Mouse (Mus musculus) layer of hippocampus, adult 2 months (tissue): Measurements from ENCODE around the gene Th. TPM values are rescaled to one million over a fixed set of nuclear protein-coding genes. Genes with fewer than 3 reads are reported as not detected.

Experiments used
- DNase-seq, 2 experiments: peaks; one replicate each; pipeline ENCODE4 v3.0.0; 2022; ENCODE audit warnings: low spot score in 2 of 2
- H3K27ac ChIP-seq: fragments of 200-600 bp; 2 replicates; pipeline ENCODE4 v1.8.1; 2022
- H3K4me3 ChIP-seq: fragments of 200-600 bp; 2 replicates; pipeline ENCODE4 v1.8.1; 2022; ENCODE audit warnings: mild to moderate bottlenecking
- CTCF ChIP-seq: fragments of 200-600 bp; conservative IDR thresholded peaks from 2 replicates; pipeline ENCODE4 v1.8.1; 2022; ENCODE audit warnings: antibody characterized with exemption, mild to moderate bottlenecking, moderate library complexity
- total RNA-seq, 2 experiments: library from RNA; stranded (reverse); gene quantifications; 2 replicates each; pipeline ENCODE4 v1.2.3; 2021

The Th gene
- total RNA-seq, 2 experiments from 2014 or later = 0.36 to 0.93 TPM

DNA sequence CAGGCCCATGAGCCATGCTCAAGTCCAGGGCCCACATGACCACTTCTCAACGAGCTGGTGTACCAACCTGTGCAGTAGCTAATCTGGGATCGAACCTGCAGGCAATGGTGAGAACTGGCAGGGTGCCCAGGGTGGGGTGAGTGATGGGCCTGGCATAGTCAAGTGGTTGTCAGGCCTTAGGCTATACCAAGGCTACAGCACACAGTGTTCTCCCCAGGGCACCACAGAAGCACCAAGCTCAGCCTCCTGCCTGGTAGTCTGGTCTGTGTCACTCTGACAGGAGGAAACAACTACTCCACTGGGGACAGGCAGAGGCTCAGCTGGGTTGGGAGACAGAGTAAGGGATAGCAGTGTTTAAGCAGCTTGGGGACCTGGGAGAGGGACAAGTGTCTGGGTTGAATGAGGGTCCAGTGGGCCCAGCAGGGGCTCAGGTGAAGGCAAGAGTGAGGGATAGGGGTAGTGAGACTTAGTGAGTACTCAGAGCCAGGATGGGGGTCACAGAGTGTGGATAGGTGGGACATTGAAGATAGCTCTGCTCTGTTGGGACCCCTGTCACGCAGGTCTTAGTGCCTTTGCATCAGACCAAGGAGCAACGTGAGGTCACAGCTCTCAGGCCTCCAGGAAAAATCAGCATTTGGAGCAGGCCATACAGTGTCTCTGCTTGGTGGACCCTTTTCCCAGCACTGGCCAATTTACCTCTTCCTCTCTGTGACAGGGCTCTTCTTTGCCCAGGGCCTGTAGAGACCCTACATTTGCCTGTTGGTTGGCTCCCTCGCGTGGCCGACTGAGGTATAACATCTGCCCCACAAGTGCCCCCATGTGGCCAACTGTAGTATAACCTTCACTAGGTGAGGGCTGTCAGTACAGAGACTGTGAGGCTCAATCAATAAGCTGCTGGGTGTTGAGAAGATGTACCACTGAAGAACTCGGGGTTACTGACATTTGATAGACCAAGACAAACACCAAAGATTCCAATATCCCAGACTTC is 12.0 kb downstream of the Th start:
- peak; percentile 100 for TF ChIP-seq CTCF
- Histone ChIP-seq H3K4me3 (no peak overlapping the region), H3K27ac (no peak overlapping the region)
- peak; percentile 69 to 90 for DNase-seq

GRCm38 (mm10) chr7:142917659-142918058 is 13.3 kb downstream of the Th start:
- Histone ChIP-seq H3K27ac (no peak overlapping the region), H3K4me3 (no peak overlapping the region)
- no peak for DNase-seq
- no peak for TF ChIP-seq CTCF

GRCm38 (mm10) chr7:142916178-142916577 is 14.8 kb downstream of the Th start:
- no peak for TF ChIP-seq CTCF
- Histone ChIP-seq H3K27ac (no peak overlapping the region), H3K4me3 (no peak overlapping the region)
- no peak for DNase-seq

DNA sequence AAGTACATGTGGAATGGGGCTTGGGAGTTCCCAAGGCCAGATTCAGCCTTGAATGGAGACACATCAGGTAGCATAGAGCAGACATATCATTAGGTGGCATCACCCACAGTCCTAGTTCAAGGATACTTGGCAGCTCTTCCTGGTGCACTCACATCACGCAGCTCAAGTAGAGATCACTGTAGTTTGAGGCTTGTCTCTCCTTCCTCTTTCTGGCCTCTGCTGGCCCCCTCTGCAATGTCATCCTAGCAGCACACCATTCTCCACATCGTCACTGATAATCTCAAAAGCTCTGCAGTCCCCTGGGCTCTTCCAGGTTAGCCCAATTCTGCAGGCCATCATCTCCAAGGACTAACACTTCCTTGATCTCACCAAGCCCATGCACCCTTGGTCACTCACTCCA is 19.2 kb downstream of the Th start:
- DNase-seq = no peak
- Histone ChIP-seq H3K4me3 (no peak overlapping the region), H3K27ac (no peak overlapping the region)
- no peak for TF ChIP-seq CTCF

- no peak for TF ChIP-seq CTCF
- H3K4me3 ChIP-seq = no peak overlapping the region
- no peak overlapping the region for H3K27ac ChIP-seq
- no peak for DNase-seq
Observed at GRCm38 (mm10) chr7:142910104-142910503, 20.8 kb downstream of the Th start.

- no peak for DNase-seq
- TF ChIP-seq CTCF = peak; percentile 16
- no peak overlapping the region for H3K4me3 ChIP-seq
- H3K27ac ChIP-seq = no peak overlapping the region
Observed at GRCm38 (mm10) chr7:142909622-142910021, 21.3 kb downstream of the Th start.

DNA sequence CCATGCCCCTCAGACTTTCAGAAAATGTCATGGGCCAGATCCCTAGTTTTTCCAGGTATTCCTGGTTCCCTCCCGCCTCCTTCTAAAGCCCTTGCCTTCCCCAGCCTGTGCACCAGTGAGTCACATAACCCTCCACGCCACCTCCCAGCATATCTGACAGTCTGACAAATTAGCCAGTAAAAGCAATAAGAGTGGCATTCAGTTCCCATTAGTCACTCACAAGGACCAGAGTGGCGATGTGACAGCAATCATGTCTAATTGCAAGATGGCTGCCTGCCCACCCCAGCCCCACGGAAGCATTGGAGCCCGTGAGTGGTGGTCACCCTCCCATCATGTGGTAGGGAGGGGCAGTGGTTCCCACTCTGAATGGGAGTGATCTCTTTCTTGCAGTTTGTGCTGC is 25.3 kb downstream of the Th start:
- Histone ChIP-seq H3K4me3 (no peak overlapping the region), H3K27ac (no peak overlapping the region)
- DNase-seq = no peak
- no peak for TF ChIP-seq CTCF

DNA sequence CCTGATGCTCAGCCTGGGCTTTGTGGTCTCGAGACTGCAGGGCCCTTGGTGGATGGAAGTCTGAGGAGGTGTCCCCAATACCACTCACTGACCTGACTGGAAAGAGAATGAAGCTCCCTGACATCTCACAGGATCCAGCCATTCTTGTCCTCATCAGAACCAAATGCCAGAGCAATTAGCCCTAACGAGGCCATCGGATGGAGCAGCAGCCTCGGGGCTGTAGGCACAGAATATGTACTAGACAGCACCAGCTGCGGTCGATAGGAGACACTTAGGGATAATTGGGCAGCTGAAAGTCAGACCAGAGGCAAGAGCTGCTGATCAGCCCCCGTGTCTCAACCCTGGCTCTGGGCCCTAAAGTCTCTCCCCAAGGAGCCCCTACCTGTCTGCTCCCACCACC is 26.6 kb downstream of the Th start:
- DNase-seq = no peak
- H3K4me3 ChIP-seq = no peak overlapping the region
- no peak overlapping the region for H3K27ac ChIP-seq
- no peak for TF ChIP-seq CTCF

DNA sequence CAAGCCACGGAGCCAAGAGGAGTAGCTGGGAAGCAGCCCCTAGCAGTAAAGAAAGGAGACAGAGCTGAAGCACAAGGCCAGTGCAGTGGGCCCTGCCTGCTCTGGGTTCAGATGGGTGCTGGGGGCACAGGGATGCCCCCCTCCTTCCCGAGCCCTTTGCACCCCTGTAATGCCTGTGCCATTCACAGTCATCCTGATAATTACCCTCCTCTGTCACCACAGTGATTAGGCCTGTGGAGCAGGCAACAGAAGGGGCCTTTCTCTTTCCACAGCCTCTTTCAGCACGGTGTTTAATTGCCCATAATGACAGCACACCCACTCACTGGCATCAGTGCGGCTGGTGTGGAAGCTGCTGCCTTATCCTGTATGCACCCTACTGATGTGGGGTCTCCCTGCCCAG is 28.0 kb downstream of the Th start:
- peak in 1 of 2 experiments; percentile 30 for DNase-seq
- H3K27ac ChIP-seq = peak overlapping the region; percentile 53; the same call in 1 of the 2 replicates
- H3K4me3 ChIP-seq = no peak overlapping the region
- TF ChIP-seq CTCF = no peak

GRCm38 (mm10) chr7:142901774-142902173 is 29.2 kb downstream of the Th start:
- H3K27ac ChIP-seq = no peak overlapping the region
- no peak for DNase-seq
- TF ChIP-seq CTCF = no peak
- no peak overlapping the region for H3K4me3 ChIP-seq

GRCm38 (mm10) chr7:142899872-142900271 is 31.1 kb downstream of the Th start:
- Histone ChIP-seq H3K27ac (no peak overlapping the region), H3K4me3 (no peak overlapping the region)
- no peak for TF ChIP-seq CTCF
- no peak for DNase-seq

- TF ChIP-seq CTCF = no peak
- no peak overlapping the region for H3K4me3 ChIP-seq
- H3K27ac ChIP-seq = no peak overlapping the region
- DNase-seq = no peak
Observed at GRCm38 (mm10) chr7:142897471-142897870, 33.5 kb downstream of the Th start.

DNA sequence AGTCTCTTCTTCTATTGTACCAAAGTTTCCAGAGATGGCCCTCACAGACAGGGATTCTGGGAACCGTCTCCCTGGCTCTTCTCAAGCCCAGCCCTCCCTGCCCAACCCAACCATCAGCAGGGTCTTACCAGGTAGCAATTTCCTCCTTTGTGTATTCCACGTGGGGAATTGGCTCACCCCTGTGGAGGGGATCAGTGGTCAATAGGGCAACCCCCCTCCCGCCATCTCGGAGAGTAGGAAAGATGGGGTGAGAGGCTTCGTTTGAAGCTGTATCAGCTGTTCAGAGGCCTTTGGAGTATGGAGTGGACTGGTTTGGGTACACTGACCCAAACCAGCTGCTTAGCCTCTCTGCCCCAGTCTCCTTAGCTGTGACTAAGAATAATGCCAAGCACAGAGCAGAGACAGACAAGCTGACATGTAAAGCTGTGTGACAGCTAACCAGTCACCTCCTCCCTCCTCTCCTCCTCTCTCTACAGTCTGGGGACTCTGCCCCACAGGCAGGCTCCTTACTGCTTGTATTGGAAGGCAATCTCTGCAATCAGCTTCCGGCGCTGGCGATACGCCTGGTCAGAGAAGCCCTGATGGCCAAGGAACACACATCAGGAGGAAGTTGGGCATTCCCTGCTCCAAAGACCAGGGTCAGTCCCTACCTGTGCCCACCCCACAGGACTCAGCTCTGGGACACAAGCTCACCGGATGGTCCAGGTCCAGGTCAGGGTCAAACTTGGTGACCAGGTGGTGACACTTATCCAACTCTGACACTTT is 34.8 kb downstream of the Th start:
- Histone ChIP-seq H3K27ac (no peak overlapping the region), H3K4me3 (no peak overlapping the region)
- no peak for TF ChIP-seq CTCF
- no peak for DNase-seq
